Mouse (Mus musculus) embryonic facial prominence, embryonic 10.5 days (tissue): Measurements from ENCODE around the gene Pign. TPM values are rescaled to one million over a fixed set of nuclear protein-coding genes. Genes with fewer than 3 reads are reported as not detected.

Experiments used
- DNase-seq: peaks from one replicate; pipeline ENCODE4 v3.0.0-alpha.2; 2017; ENCODE audit warnings: low spot score
- H3K27ac ChIP-seq: fragments of 300-500 bp; sonication (generic); replicated peaks from 2 replicates; pipeline ENCODE4 v1.5.1; 2016; ENCODE audit warnings: mild to moderate bottlenecking
- H3K27me3 ChIP-seq: fragments of 300-500 bp; sonication (generic); replicated peaks from 2 replicates; pipeline ENCODE4 v1.6.1; 2016; ENCODE audit warnings: low read depth, mild to moderate bottlenecking; ENCODE audit not compliant: poor library complexity, severe bottlenecking
- H3K36me3 ChIP-seq: fragments of 300-500 bp; sonication (generic); replicated peaks from 2 replicates; pipeline ENCODE4 v1.6.1; 2016; ENCODE audit warnings: mild to moderate bottlenecking, moderate library complexity
- H3K4me1 ChIP-seq: fragments of 300-500 bp; sonication (generic); 2 replicates; pipeline ENCODE4 v1.6.1; 2016
- H3K4me3 ChIP-seq: fragments of 300-500 bp; sonication (generic); 2 replicates; pipeline ENCODE4 v1.5.1; 2016; ENCODE audit warnings: mild to moderate bottlenecking, moderate library complexity
- H3K9me3 ChIP-seq: fragments of 300-500 bp; sonication (generic); 2 replicates; pipeline ENCODE4 v1.6.1; 2016; ENCODE audit warnings: mild to moderate bottlenecking
- WGBS: fragments of 180-500 bp; shearing (Covaris S2); methylation state at CpG from one replicate; pipeline ENCODE4 v1.1.7; 2016; 5-methylcytosine and 5-hydroxymethylcytosine counted together
- microRNA-seq: library from miRNA; unstranded; fragments of <30 nt; microRNA quantifications from one replicate; pipeline ENCODE4, GENCODE M21; 2017
- polyA plus RNA-seq: library from polyadenylated mRNA; unstranded; fragments of >200 nt; fragmentation: Nextera tagmentation; extraction: Ambion mirVana; gene quantifications from 2 replicates; pipeline ENCODE4 v1.2.1, GENCODE M21; 2016

Pign gene
- polyA plus RNA-seq, 1 experiment from 2014 or later, result 12.8 TPM

- Histone ChIP-seq H3K9me3 (no peaks in the 10 kb centered on the region), H3K4me1 (no peaks in the 10 kb centered on the region), H3K27me3 (no peaks in the 10 kb centered on the region), H3K36me3 (no peaks in the 10 kb centered on the region), H3K4me3 (no peak overlapping the region), H3K27ac (no peak overlapping the region)
- DNase-seq, result no peak
- WGBS, result 91% methylated on average over 3 of the region's 3 CpGs
Measured at GRCm38 (mm10) chr1:105553130-105553529, 110.3 kb downstream of the Pign start.

DNA sequence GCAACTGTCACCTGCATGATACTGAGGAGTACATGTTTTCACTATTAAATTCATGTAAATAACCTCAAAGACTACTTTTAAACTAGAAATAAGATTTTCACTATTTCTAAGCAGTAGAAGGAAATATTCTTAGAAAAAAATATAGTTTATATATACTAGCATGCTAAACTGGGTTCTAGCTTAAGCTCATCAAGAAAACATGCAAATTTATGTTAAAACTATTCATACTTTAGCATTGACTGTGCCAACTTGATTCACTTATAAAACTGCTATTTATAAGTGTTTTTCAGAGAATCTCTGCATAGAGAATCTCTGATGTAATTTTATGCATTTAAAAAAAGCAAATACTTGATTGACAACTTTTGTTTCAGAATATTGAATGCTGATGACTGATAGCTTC is 113.3 kb downstream of the Pign start:
- no peak overlapping the region for H3K27ac ChIP-seq
- H3K4me1 ChIP-seq, result no peaks in the 10 kb centered on the region
- H3K36me3 ChIP-seq, result peaks cover 11% of the 10 kb centered on the region; the same call in 1 of the 2 replicates
- H3K9me3 ChIP-seq, result no peaks in the 10 kb centered on the region
- no peaks in the 10 kb centered on the region for H3K27me3 ChIP-seq
- DNase-seq, result no peak
- no peak overlapping the region for H3K4me3 ChIP-seq

GRCm38 (mm10) chr1:105549648-105550047 is 113.8 kb downstream of the Pign start:
- no peaks in the 10 kb centered on the region for H3K9me3 ChIP-seq
- WGBS, result 87% methylated on average over 4 of the region's 4 CpGs
- H3K4me1 ChIP-seq, result no peaks in the 10 kb centered on the region
- no peak for DNase-seq
- no peaks in the 10 kb centered on the region for H3K27me3 ChIP-seq
- no peak overlapping the region for H3K27ac ChIP-seq
- H3K36me3 ChIP-seq, result peaks cover 11% of the 10 kb centered on the region; the same call in 1 of the 2 replicates
- no peak overlapping the region for H3K4me3 ChIP-seq

DNA sequence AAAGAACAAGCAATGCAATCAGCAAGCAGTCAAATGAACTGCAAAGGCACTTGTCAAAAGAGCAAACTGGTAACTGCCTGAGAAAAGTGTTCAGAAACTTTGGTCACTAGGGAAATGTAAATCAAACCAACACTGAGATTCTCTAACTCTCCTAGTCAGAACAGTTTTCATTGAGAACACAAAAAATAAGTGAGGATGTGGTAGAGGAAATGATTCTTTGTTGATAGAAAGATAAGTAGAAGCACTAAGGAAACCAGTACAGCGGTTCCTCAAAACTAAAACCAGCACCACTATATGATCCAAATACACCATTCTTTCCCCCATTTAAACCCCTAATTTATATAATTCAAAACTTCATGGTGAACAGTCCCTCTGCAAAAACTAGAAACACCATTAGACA is 120.4 kb downstream of the Pign start:
- Histone ChIP-seq H3K9me3 (peaks cover 10% of the 10 kb centered on the region), H3K36me3 (peaks cover 52% of the 10 kb centered on the region), H3K4me3 (no peak overlapping the region), H3K27ac (no peak overlapping the region), H3K4me1 (no peaks in the 10 kb centered on the region), H3K27me3 (no peaks in the 10 kb centered on the region)
- DNase-seq, result no peak
- WGBS, result 95% methylated on average over 1 of the region's 1 CpGs

DNA sequence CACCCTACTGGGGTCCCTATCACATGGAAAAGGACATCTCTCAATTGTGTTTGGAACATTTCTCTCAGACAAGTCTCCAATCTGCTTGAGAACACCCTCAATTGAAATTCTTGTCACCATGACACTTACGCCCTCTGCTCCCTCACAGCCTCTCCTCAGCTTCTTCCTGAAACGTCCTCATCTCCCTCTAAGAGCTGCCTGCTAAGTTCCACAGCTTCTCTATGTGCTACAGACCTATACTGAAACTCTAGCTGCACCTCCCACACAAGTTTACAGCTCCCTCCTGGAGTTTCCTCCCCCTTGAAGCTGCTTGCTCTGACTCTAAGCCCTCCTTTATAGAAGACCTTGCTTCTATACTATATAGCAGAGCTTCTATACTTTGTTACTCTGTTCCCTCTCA is 139.7 kb downstream of the Pign start:
- 65% methylated on average over 2 of the region's 2 CpGs for WGBS
- Histone ChIP-seq H3K27me3 (no peaks in the 10 kb centered on the region), H3K4me1 (no peaks in the 10 kb centered on the region), H3K27ac (no peak overlapping the region), H3K36me3 (peaks cover 7% of the 10 kb centered on the region; the same call in 1 of the 2 replicates), H3K4me3 (no peak overlapping the region), H3K9me3 (no peaks in the 10 kb centered on the region)
- no peak for DNase-seq

- Histone ChIP-seq H3K36me3 (peaks cover 7% of the 10 kb centered on the region; the same call in 1 of the 2 replicates), H3K27ac (no peak overlapping the region), H3K9me3 (no peaks in the 10 kb centered on the region), H3K27me3 (no peaks in the 10 kb centered on the region), H3K4me1 (no peaks in the 10 kb centered on the region), H3K4me3 (no peak overlapping the region)
- WGBS, result 76% methylated on average over 2 of the region's 2 CpGs
- DNase-seq, result no peak
Measured at GRCm38 (mm10) chr1:105522321-105522720, 141.2 kb downstream of the Pign start.

GRCm38 (mm10) chr1:105518101-105518500 is 145.4 kb downstream of the Pign start:
- H3K36me3 ChIP-seq, result peaks cover 7% of the 10 kb centered on the region; the same call in 1 of the 2 replicates
- H3K27me3 ChIP-seq, result no peaks in the 10 kb centered on the region
- DNase-seq, result no peak
- no peak overlapping the region for H3K27ac ChIP-seq
- no peak overlapping the region for H3K4me3 ChIP-seq
- no peaks in the 10 kb centered on the region for H3K4me1 ChIP-seq
- no peaks in the 10 kb centered on the region for H3K9me3 ChIP-seq

GRCm38 (mm10) chr1:105507116-105507515 is 156.4 kb downstream of the Pign start:
- DNase-seq, result no peak
- WGBS, result 94% methylated on average over 1 of the region's 1 CpGs
- H3K9me3 ChIP-seq, result no peaks in the 10 kb centered on the region
- H3K36me3 ChIP-seq, result no peaks in the 10 kb centered on the region
- H3K4me1 ChIP-seq, result no peaks in the 10 kb centered on the region
- H3K4me3 ChIP-seq, result no peak overlapping the region
- H3K27ac ChIP-seq, result no peak overlapping the region
- no peaks in the 10 kb centered on the region for H3K27me3 ChIP-seq

DNA sequence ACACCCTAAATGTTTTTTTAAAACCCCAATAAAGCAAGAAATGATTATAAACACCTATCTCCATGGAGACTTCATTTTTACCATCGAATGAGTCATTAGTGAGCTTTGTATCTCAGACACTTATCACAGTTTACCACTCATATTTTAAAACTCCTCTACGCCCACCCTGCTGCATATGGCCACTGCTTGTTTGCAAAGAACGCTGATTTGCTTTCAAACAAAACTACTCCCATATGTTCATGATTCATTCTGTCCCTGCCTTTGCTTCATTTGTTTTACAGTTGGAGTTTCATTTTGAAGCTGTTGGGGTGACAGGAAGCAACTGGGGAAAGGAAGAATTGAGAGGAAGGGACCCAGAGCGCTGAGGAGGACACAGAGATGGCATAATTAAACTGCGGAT is 170.9 kb downstream of the Pign start:
- no peak overlapping the region for H3K4me3 ChIP-seq
- no peaks in the 10 kb centered on the region for H3K36me3 ChIP-seq
- no peaks in the 10 kb centered on the region for H3K9me3 ChIP-seq
- no peaks in the 10 kb centered on the region for H3K27me3 ChIP-seq
- WGBS, result 80% methylated on average over 5 of the region's 5 CpGs
- no peaks in the 10 kb centered on the region for H3K4me1 ChIP-seq
- H3K27ac ChIP-seq, result no peak overlapping the region
- no peak for DNase-seq

- no peak overlapping the region for H3K4me3 ChIP-seq
- H3K4me1 ChIP-seq, result no peaks in the 10 kb centered on the region
- no peaks in the 10 kb centered on the region for H3K9me3 ChIP-seq
- no peaks in the 10 kb centered on the region for H3K27me3 ChIP-seq
- no peak for DNase-seq
- 86% methylated on average over 3 of the region's 3 CpGs for WGBS
- no peaks in the 10 kb centered on the region for H3K36me3 ChIP-seq
- H3K27ac ChIP-seq, result no peak overlapping the region
Measured at GRCm38 (mm10) chr1:105489456-105489855, 174.0 kb downstream of the Pign start.

GRCm38 (mm10) chr1:105487037-105487436 is 176.4 kb downstream of the Pign start:
- Histone ChIP-seq H3K9me3 (no peaks in the 10 kb centered on the region), H3K36me3 (no peaks in the 10 kb centered on the region), H3K27ac (no peak overlapping the region), H3K27me3 (no peaks in the 10 kb centered on the region), H3K4me1 (no peaks in the 10 kb centered on the region), H3K4me3 (no peak overlapping the region)
- 68% methylated on average over 4 of the region's 4 CpGs for WGBS
- DNase-seq, result no peak

Small RNA genes within 50 kb of the gene (microRNA-seq; reads per million reads assigned to microRNA genes)
- not detected for gene Gm22426

Other genes starting within 250 kb of the Pign start
- gene Relch, start 184 bp upstream of the Pign start, polyA plus RNA-seq, result 22.2 and 23.2 TPM in 2 replicates
- gene Tnfrsf11a, start 117.0 kb upstream of the Pign start, polyA plus RNA-seq, result 0.40 and 0.49 TPM in 2 replicates